Mouse (Mus musculus): ENCODE results near the gene Adamtsl3. TPM values are rescaled to one million over a fixed set of nuclear protein-coding genes. Genes with fewer than 3 reads are reported as not detected.

The Adamtsl3 gene
- total RNA-seq (2015) (0.11 and 0.18 TPM in 2 replicates), total RNA-seq (2017) (0.15 and 0.16 TPM in 2 replicates)

- ATAC-seq (ENCODE audit: poor library complexity, severe bottlenecking) = no peak
These were observed at the start of gene Adamtsl3 for GRCm38 (mm10) chr7:82335211-82336121. TSS of gene Adamtsl3 (plus strand) at chr7:82335694.

GRCm38 (mm10) chr7:82287242-82287641, 48.3 kb upstream of the Adamtsl3 start:
- no peak for ATAC-seq (ENCODE audit: poor library complexity, severe bottlenecking)

GRCm38 (mm10) chr7:82293441-82293840, 42.1 kb upstream of the Adamtsl3 start:
- ATAC-seq (ENCODE audit: poor library complexity, severe bottlenecking) = peak; percentile 83

GRCm38 (mm10) chr7:82294083-82294482, 41.4 kb upstream of the Adamtsl3 start:
- ATAC-seq (ENCODE audit: poor library complexity, severe bottlenecking) = no peak

GRCm38 (mm10) chr7:82294611-82295010, 40.9 kb upstream of the Adamtsl3 start:
- no peak for ATAC-seq (ENCODE audit: poor library complexity, severe bottlenecking)

- ATAC-seq (ENCODE audit: poor library complexity, severe bottlenecking) = no peak
These were observed 27.1 kb upstream of the Adamtsl3 start for GRCm38 (mm10) chr7:82308398-82308797.

GRCm38 (mm10) chr7:82318515-82318914, 17.0 kb upstream of the Adamtsl3 start:
- no peak for ATAC-seq (ENCODE audit: poor library complexity, severe bottlenecking)

- no peak for ATAC-seq (ENCODE audit: poor library complexity, severe bottlenecking)
These were observed 8.9 kb upstream of the Adamtsl3 start for GRCm38 (mm10) chr7:82326616-82327015.

- ATAC-seq (ENCODE audit: poor library complexity, severe bottlenecking) = no peak
These were observed 8.3 kb upstream of the Adamtsl3 start for GRCm38 (mm10) chr7:82327201-82327600.

- ATAC-seq (ENCODE audit: poor library complexity, severe bottlenecking) = no peak
These were observed 7.6 kb upstream of the Adamtsl3 start for GRCm38 (mm10) chr7:82327881-82328280.

- no peak for ATAC-seq (ENCODE audit: poor library complexity, severe bottlenecking)
These were observed 5.7 kb upstream of the Adamtsl3 start for GRCm38 (mm10) chr7:82329831-82330230.

- ATAC-seq (ENCODE audit: poor library complexity, severe bottlenecking) = peak; percentile 47; the same call in 1 of the 2 replicates
These were observed 4.6 kb upstream of the Adamtsl3 start for GRCm38 (mm10) chr7:82330860-82331259.

- ATAC-seq (ENCODE audit: poor library complexity, severe bottlenecking) = no peak
These were observed 1.5 kb upstream of the Adamtsl3 start for GRCm38 (mm10) chr7:82334000-82334399.

- ATAC-seq (ENCODE audit: poor library complexity, severe bottlenecking) = no peak
These were observed 638 bp downstream of the Adamtsl3 start for GRCm38 (mm10) chr7:82336132-82336531.

- ATAC-seq (ENCODE audit: poor library complexity, severe bottlenecking) = no peak
These were observed 2.6 kb downstream of the Adamtsl3 start for GRCm38 (mm10) chr7:82338121-82338520.

- ATAC-seq (ENCODE audit: poor library complexity, severe bottlenecking) = no peak
These were observed 3.0 kb downstream of the Adamtsl3 start for GRCm38 (mm10) chr7:82338532-82338931.

- peak; percentile 43; the same call in 1 of the 2 replicates for ATAC-seq (ENCODE audit: poor library complexity, severe bottlenecking)
These were observed 3.7 kb downstream of the Adamtsl3 start for GRCm38 (mm10) chr7:82339214-82339613.

GRCm38 (mm10) chr7:82341476-82341875, 6.0 kb downstream of the Adamtsl3 start:
- ATAC-seq (ENCODE audit: poor library complexity, severe bottlenecking) = no peak

- ATAC-seq (ENCODE audit: poor library complexity, severe bottlenecking) = no peak
These were observed 11.2 kb downstream of the Adamtsl3 start for GRCm38 (mm10) chr7:82346706-82347105.

- no peak for ATAC-seq (ENCODE audit: poor library complexity, severe bottlenecking)
These were observed 14.3 kb downstream of the Adamtsl3 start for GRCm38 (mm10) chr7:82349796-82350195.

GRCm38 (mm10) chr7:82350421-82350820, 14.9 kb downstream of the Adamtsl3 start:
- ATAC-seq (ENCODE audit: poor library complexity, severe bottlenecking) = no peak

- ATAC-seq (ENCODE audit: poor library complexity, severe bottlenecking) = no peak
These were observed 23.7 kb downstream of the Adamtsl3 start for GRCm38 (mm10) chr7:82359146-82359545.

Measured in megakaryocyte, adult 5-6 weeks (primary cell).